Mouse (Mus musculus) heart, postnatal 14 days (tissue): Measurements from ENCODE around the gene Prr14l. TPM values are rescaled to one million over a fixed set of nuclear protein-coding genes. Genes with fewer than 3 reads are reported as not detected.
"Not testable (repeated sequence)": the region's sequence is repeated elsewhere in the genome, so short reads cannot be mapped to it uniquely, and the experiment has no call there.

Experiments
- DNase-seq, 2 experiments: peaks; one replicate each; pipeline ENCODE4 v3.0.0; 2021 to 2022
- intact Hi-C: fragments of 180-260 bp; cut with DNase I; formaldehyde crosslinking; loops from one replicate; pipeline ENCODE4 v1.15.1; 2025
- long read RNA-seq, 2 experiments: library from polyadenylated mRNA; stranded (forward); transcript quantifications; one replicate each; pipeline ENCODE4 v2.0.0; 2021
- total RNA-seq, 2 experiments: library from RNA; stranded (reverse); gene quantifications; 2 replicates each; pipeline ENCODE4 v1.2.3; 2021

Gene Prr14l
- 10 to 100 TPM; 10.1 to 11.6 TPM for total RNA-seq
- long read RNA-seq, experiment 1, partial matches to known transcripts, result 0 of 6 reads
- long read RNA-seq, experiment 1, other reads (novel, unspliced or antisense), result 6 of 6 reads
- long read RNA-seq, experiment 2, partial matches to known transcripts, result 0 of 4 reads
- long read RNA-seq, experiment 2, other reads (novel, unspliced or antisense), result 4 of 4 reads

GRCm38 (mm10) chr5:32853731-32854507 is at the start of gene Prr14l:
TSS of gene Prr14l (minus strand) at chr5:32854256.
- intact Hi-C loops, result loop anchor here (5.0 kb wide), 1 partner anchor 137 kb away; no protein-coding TSS in a partner anchor

GRCm38 (mm10) chr5:32886739-32887138 is 32.7 kb upstream of the Prr14l start:
- no peak for DNase-seq
- intact Hi-C loops, result no loop called here

More at GRCm38 (mm10) chr5:32853731-32854507, at the start of gene Prr14l:
- peak; percentile 99 to 100 for DNase-seq

GRCm38 (mm10) chr5:32872346-32872745 is 18.3 kb upstream of the Prr14l start:
- intact Hi-C loops, result no loop called here
- no peak for DNase-seq

- intact Hi-C loops, result no loop called here
- no peak for DNase-seq
Measured at GRCm38 (mm10) chr5:32869389-32870024, 15.5 kb upstream of the Prr14l start.

- DNase-seq, result peak; percentile 96
- intact Hi-C loops, result loop anchor here (5.0 kb wide), 1 partner anchor 154 kb away; the partner anchor contains the start of gene Ywhah
Measured at GRCm38 (mm10) chr5:32863253-32864228, 9.5 kb upstream of the Prr14l start, which contains the start of gene Depdc5. TSS of gene Depdc5 (plus strand) at chr5:32863701.

GRCm38 (mm10) chr5:32862469-32863132 is 8.5 kb upstream of the Prr14l start:
- intact Hi-C loops, result loop anchor here (5.0 kb wide), 1 partner anchor 155 kb away; the partner anchor contains the start of gene Ywhah

GRCm38 (mm10) chr5:32861082-32861481 is 7.0 kb upstream of the Prr14l start:
- DNase-seq, result no peak
- intact Hi-C loops, result loop anchor here (5.0 kb wide), 1 partner anchor 156 kb away; the partner anchor contains the start of gene Ywhah

More at GRCm38 (mm10) chr5:32862469-32863132, 8.5 kb upstream of the Prr14l start:
- no peak for DNase-seq

- intact Hi-C loops, result no loop called here
- DNase-seq, result peak; percentile 15 to 48
Measured at GRCm38 (mm10) chr5:32857781-32858220, 3.7 kb upstream of the Prr14l start.

GRCm38 (mm10) chr5:32855274-32855673 is 1.2 kb upstream of the Prr14l start:
- intact Hi-C loops, DNase-seq: not testable (repeated sequence)

- intact Hi-C loops, result loop anchor here (5.0 kb wide), 1 partner anchor 138 kb away; no protein-coding TSS in a partner anchor
- no peak for DNase-seq
Measured at GRCm38 (mm10) chr5:32854818-32855217, 762 bp upstream of the Prr14l start.

- no peak for DNase-seq
- intact Hi-C loops, result loop anchor here (5.0 kb wide), 1 partner anchor 135 kb away; no protein-coding TSS in a partner anchor
Measured at GRCm38 (mm10) chr5:32852026-32852425, 2.0 kb downstream of the Prr14l start.

- intact Hi-C loops, DNase-seq: not testable (repeated sequence)
Measured at GRCm38 (mm10) chr5:32849580-32849979, 4.5 kb downstream of the Prr14l start.

- intact Hi-C loops, result no loop called here
- no peak for DNase-seq
Measured at GRCm38 (mm10) chr5:32849178-32849577, 4.9 kb downstream of the Prr14l start.

GRCm38 (mm10) chr5:32840029-32840428 is 14.0 kb downstream of the Prr14l start:
- intact Hi-C loops, result no loop called here

GRCm38 (mm10) chr5:32836976-32837375 is 17.1 kb downstream of the Prr14l start:
- no peak for DNase-seq
- intact Hi-C loops, result no loop called here

More at GRCm38 (mm10) chr5:32840029-32840428, 14.0 kb downstream of the Prr14l start:
- no peak for DNase-seq

- intact Hi-C loops, result no loop called here
- no peak for DNase-seq
Measured at GRCm38 (mm10) chr5:32834497-32834896, 19.6 kb downstream of the Prr14l start.

GRCm38 (mm10) chr5:32830054-32830453 is 24.0 kb downstream of the Prr14l start:
- intact Hi-C loops, result no loop called here
- DNase-seq, result no peak

GRCm38 (mm10) chr5:32828766-32829165 is 25.3 kb downstream of the Prr14l start:
- intact Hi-C loops, DNase-seq: not testable (repeated sequence)

- DNase-seq, result no peak
- intact Hi-C loops, result no loop called here
Measured at GRCm38 (mm10) chr5:32827009-32827408, 27.0 kb downstream of the Prr14l start, which contains the start of gene Gm20671. TSS of gene Gm20671 (minus strand) at chr5:32827109.
